Mouse (Mus musculus) G1E (cell line): ENCODE data around the gene Ern1. TPM values are rescaled to one million over a fixed set of nuclear protein-coding genes. Genes with fewer than 3 reads are reported as not detected.
A peak's percentile ranks its signal among the peaks of the same experiment; 100 is the strongest.

Experiments
- ATAC-seq: 2 replicates; pipeline ENCODE4 v1.8.0; 2016; ENCODE audit warnings: mild to moderate bottlenecking; ENCODE audit not compliant: insufficient number of reproducible peaks, poor library complexity, low FRiP score, severe bottlenecking; ENCODE audit errors: extremely low read depth
- DNase-seq: peaks from one replicate; pipeline ENCODE4 v3.0.0; 2012; ENCODE audit warnings: low spot score
- H3K27me3 ChIP-seq: 2 replicates; pipeline ENCODE4 v1.6.1; 2012; ENCODE audit warnings: mild to moderate bottlenecking, low read length, inconsistent platforms; ENCODE audit not compliant: insufficient read depth
- H3K36me3 ChIP-seq: replicated peaks from 2 replicates; pipeline ENCODE3; 2012; ENCODE audit warnings: mild to moderate bottlenecking, inconsistent platforms
- H3K4me1 ChIP-seq: 2 replicates; pipeline ENCODE4 v1.6.1; 2012; ENCODE audit warnings: low read depth, low read length, inconsistent platforms, mixed read lengths; ENCODE audit not compliant: insufficient read depth
- H3K4me3 ChIP-seq: 2 replicates; pipeline ENCODE4 v1.5.1; 2012; ENCODE audit warnings: low read depth, mild to moderate bottlenecking, inconsistent platforms, low read length, moderate library complexity, mixed read lengths
- H3K9me3 ChIP-seq: replicated peaks from 2 replicates; pipeline ENCODE4 v1.6.1; 2012; ENCODE audit warnings: inconsistent platforms
- CTCF ChIP-seq: IDR thresholded peaks from 2 replicates; pipeline ENCODE4 v1.5.1; 2012; ENCODE audit warnings: low read depth, low read length, inconsistent platforms, mixed read lengths
- GATA1 ChIP-seq: IDR thresholded peaks from 2 replicates; pipeline ENCODE4 v1.6.1; 2012; ENCODE audit warnings: borderline replicate concordance, low read length, inconsistent platforms, mixed read lengths
- GATA2 ChIP-seq: IDR thresholded peaks from 2 replicates; pipeline ENCODE4 v1.6.1; 2012; ENCODE audit warnings: low read depth, low read length, inconsistent platforms, borderline replicate concordance
- POLR2AphosphoS5 ChIP-seq: IDR thresholded peaks from 2 replicates; pipeline ENCODE4 v1.6.1; 2012; ENCODE audit warnings: low read depth, low read length, inconsistent platforms; ENCODE audit not compliant: insufficient replicate concordance
- TAL1 ChIP-seq: conservative IDR thresholded peaks from 2 replicates; pipeline ENCODE4 v1.6.1; 2012; ENCODE audit warnings: low read depth, low read length, inconsistent platforms, mixed read lengths
- polyA plus RNA-seq: library from polyadenylated mRNA; stranded (reverse); fragments of >175 nt; gene quantifications from 2 replicates; pipeline ENCODE4 v1.2.3, GENCODE M21; 2012
- total RNA-seq, 2 experiments: library from RNA; stranded (forward) in 1 of 2; stranded (reverse) in 1 of 2; fragments of 200-1000 nt in 1 of 2; fragments of >200 nt in 1 of 2; fragmentation: Nextera tagmentation in 1 of 2; gene quantifications; 2 replicates each; pipeline ENCODE4 v1.2.3; 2014 to 2017

Gene Ern1
- total and polyA plus RNA-seq, 3 experiments: 11.0 to 44.5 (median 11.5) TPM

DNA sequence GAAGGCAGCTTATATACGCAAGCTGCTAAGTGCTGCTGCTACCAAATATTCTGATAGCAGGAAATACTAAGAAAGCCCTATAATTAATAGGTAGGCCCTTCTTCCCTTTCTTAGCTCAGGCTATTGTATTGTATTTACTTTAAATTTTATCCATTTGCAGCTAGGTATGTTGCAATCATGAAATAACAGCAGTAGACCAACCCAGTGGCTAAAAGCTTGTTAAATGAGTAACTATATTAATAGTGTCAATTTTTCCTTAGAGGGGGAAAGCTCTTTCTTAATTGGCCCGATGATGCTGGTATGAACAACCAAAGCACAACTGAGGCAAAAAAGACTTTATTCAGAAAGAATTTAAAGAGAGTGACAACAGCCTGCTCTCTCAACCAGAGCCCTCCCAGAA is 59.1 kb downstream of the Ern1 start:
- H3K4me3 ChIP-seq: no peak overlapping the region
- ATAC-seq (no peak), DNase-seq (no peak)
- H3K4me1 ChIP-seq: peaks cover 21% of the 10 kb centered on the region
- H3K36me3 ChIP-seq: peaks cover 87% of the 10 kb centered on the region
- TF ChIP-seq POLR2AphosphoS5 (no peak), GATA2 (no peak), GATA1 (no peak), TAL1 (no peak), CTCF (no peak)
- no peaks in the 10 kb centered on the region for H3K9me3 ChIP-seq
- no peaks in the 10 kb centered on the region for H3K27me3 ChIP-seq

- Histone ChIP-seq H3K4me1 (peaks cover 21% of the 10 kb centered on the region), H3K9me3 (no peaks in the 10 kb centered on the region), H3K36me3 (peaks cover 87% of the 10 kb centered on the region), H3K4me3 (no peak overlapping the region), H3K27me3 (no peaks in the 10 kb centered on the region)
- TF ChIP-seq CTCF (no peak), TAL1 (no peak)
- peak; percentile 40 for DNase-seq
- peak; percentile 28; the same call in 1 of the 2 replicates for ATAC-seq
Observed at GRCm38 (mm10) chr11:106428106-106428505, 59.5 kb downstream of the Ern1 start.

DNA sequence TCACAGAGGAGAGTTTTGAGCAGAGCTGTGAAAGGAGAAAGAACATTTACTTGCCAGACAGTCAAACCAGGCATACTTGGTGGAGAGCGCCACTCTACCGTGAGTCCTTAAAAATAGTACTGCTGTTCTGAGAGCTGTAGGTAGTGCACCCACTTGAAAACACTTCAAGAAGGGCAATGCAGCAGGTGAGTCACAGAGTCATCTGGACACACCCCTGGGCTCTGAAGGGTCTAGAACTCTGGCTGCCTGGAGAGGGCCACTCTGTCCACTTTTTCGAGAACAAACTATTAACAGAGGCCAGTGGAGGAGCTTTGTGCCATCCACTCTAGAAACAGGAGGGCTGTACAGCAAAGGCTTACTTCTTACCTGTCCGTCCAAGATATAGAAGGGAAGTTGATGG is 61.2 kb downstream of the Ern1 start:
- no peak overlapping the region for H3K4me3 ChIP-seq
- no peak for ATAC-seq
- H3K36me3 ChIP-seq: peaks cover 85% of the 10 kb centered on the region
- TF ChIP-seq POLR2AphosphoS5: no peak
- TF ChIP-seq GATA2: no peak
- no peak for TF ChIP-seq GATA1
- H3K9me3 ChIP-seq: no peaks in the 10 kb centered on the region
- DNase-seq: no peak
- no peaks in the 10 kb centered on the region for H3K27me3 ChIP-seq
- peaks cover 25% of the 10 kb centered on the region for H3K4me1 ChIP-seq

DNA sequence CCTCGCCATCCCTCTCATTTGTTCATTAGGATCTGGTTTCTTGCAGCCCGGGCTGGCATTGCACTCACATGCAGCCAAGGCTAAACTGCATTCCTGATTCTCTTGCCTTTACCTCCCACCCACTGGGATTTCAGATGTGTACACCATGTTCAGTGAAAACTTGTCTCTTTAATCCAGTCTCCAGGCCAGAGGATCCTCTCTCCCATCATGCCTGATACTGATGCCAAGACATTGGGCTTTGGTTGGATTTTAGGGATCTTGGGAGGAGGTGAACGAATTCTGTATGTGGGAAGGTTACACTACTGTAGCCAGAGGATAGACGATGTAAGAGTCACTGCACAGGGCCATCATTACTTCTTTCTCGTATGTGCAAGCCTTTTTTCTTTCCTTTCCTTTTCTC is 62.5 kb downstream of the Ern1 start:
- no peaks in the 10 kb centered on the region for H3K27me3 ChIP-seq
- H3K36me3 ChIP-seq: peaks cover 85% of the 10 kb centered on the region
- ATAC-seq (no peak), DNase-seq (no peak)
- TF ChIP-seq GATA1 (no peak), TAL1 (no peak), POLR2AphosphoS5 (no peak), CTCF (no peak), GATA2 (no peak)
- H3K9me3 ChIP-seq: no peaks in the 10 kb centered on the region
- H3K4me1 ChIP-seq: peaks cover 26% of the 10 kb centered on the region
- no peak overlapping the region for H3K4me3 ChIP-seq

DNA sequence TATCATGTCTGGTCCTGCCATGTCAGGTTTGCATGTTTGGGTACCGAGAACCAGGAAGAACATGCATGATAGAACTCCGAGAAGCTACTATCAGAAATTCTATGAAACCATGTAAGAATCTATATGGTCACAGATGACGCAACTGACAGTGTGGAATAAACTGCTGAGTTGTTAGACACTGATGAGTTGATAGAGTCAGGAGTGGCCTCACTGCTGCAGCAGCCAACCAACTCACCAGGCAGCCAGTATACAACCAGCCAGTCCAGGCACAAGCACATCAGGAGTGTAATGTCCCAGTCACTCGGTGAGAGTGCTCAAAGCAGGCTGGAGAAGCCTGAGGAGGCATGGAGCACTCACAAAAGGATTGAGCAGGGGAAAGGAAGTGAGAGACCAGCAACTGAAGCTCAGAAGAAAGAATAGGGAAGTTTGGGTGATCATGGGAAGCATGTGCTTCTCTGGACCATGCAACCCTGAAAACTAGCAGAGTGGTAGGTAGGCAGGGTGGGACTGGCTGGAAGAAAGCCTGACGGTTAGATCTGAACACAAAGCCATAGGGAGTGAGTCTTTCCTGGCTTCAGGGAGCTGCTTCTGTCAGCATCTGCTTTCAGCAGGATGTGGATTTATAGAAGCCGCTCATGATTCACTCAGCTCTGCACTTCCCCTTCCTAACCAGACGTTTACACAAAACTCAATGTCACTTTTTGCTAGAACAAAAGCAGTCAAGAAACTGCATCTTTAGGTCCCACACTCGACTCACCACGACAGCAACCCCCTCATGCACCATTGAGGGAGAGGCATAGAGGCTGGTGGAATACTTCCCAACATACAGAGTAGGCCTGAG is 68.2 kb downstream of the Ern1 start:
- ATAC-seq: peak; percentile 45
- TF ChIP-seq GATA2: no peak
- no peak for TF ChIP-seq CTCF
- TF ChIP-seq TAL1: no peak
- no peak for TF ChIP-seq GATA1
- TF ChIP-seq POLR2AphosphoS5: no peak
- Histone ChIP-seq H3K9me3 (no peaks in the 10 kb centered on the region), H3K27me3 (no peaks in the 10 kb centered on the region), H3K4me1 (peaks cover 38% of the 10 kb centered on the region), H3K4me3 (peak overlapping the region; percentile 30; the same call in 1 of the 2 replicates), H3K36me3 (peaks cover 90% of the 10 kb centered on the region)
- DNase-seq: no peak

DNA sequence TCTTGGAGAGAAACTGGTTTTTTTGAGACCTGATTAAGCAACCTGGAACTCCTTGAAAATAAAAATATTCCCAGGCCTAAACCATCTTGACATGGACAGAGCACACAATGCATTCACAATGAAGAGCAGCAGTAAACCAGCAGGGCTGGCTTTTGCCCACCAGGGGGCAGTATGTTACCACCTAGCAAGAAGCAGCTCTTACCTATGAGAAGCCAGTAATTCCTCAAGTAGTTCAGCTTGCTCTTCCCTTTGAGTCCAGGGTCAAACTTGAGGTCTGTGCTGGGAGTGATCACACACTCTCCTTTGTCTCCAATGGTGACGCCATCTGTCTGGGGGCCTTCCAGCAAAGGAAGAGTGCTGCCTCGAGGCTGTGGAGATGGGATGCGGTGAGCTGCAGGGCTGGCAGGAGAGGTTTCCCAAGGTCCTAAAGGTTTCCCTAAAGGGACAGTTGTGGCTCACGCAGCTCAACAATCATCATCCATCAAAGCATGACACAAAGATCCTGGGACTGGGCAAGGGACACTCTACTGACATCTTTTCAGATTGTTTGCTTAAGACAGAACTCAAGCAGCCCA is 68.9 kb downstream of the Ern1 start:
- ATAC-seq: peak; percentile 49
- Histone ChIP-seq H3K4me1 (peaks cover 43% of the 10 kb centered on the region), H3K4me3 (no peak overlapping the region; the same call in 1 of the 2 replicates), H3K27me3 (no peaks in the 10 kb centered on the region), H3K36me3 (peaks cover 91% of the 10 kb centered on the region), H3K9me3 (no peaks in the 10 kb centered on the region)
- TF ChIP-seq POLR2AphosphoS5 (no peak), GATA2 (no peak), TAL1 (no peak), CTCF (peak; percentile 94), GATA1 (no peak)
- peak; percentile 34 for DNase-seq
